Mouse (Mus musculus): ENCODE data around the gene Rhof. TPM values are rescaled to one million over a fixed set of nuclear protein-coding genes. Genes with fewer than 3 reads are reported as not detected.

Gene Rhof
- total RNA-seq (2023), result 66.3 TPM

GRCm38 (mm10) chr5:123132308-123133071 lies at the start of gene Rhof:
TSS of gene Rhof (minus strand) at chr5:123132692.

GRCm38 (mm10) chr5:123169284-123169683 lies 36.8 kb upstream of the Rhof start, which contains the start of gene Psmd9:
TSS of gene Psmd9 (plus strand) at chr5:123169413.

GRCm38 (mm10) chr5:123142161-123143157 lies 10.0 kb upstream of the Rhof start, which contains the start of gene Setd1b:
TSS of gene Setd1b (plus strand) at chr5:123142193.

GRCm38 (mm10) chr5:123068115-123068514 lies 64.4 kb downstream of the Rhof start, which contains the start of gene Tmem120b:
TSS of gene Tmem120b (plus strand) at chr5:123068415.

Other genes starting within 250 kb of the Rhof start
- 46.9 TPM for gene Kdm2b, start 142.9 kb downstream of the Rhof start, total RNA-seq (2023)
- gene Orai1, start 117.6 kb downstream of the Rhof start, total RNA-seq (2023), result 57.3 TPM
- 0.52 TPM for gene Morn3, start 85.7 kb downstream of the Rhof start, total RNA-seq (2023)
- 9.0 TPM for gene Tmem120b, start 64.3 kb downstream of the Rhof start, total RNA-seq (2023)
- 86.2 TPM for gene Setd1b, start 9.5 kb upstream of the Rhof start, total RNA-seq (2023)
- 25.1 TPM for gene Psmd9, start 36.7 kb upstream of the Rhof start, total RNA-seq (2023)
- gene Hpd, start 50.0 kb upstream of the Rhof start, total RNA-seq (2023), result not detected
- 3.1 TPM for gene Wdr66, start 119.4 kb upstream of the Rhof start, total RNA-seq (2023)
- 21.9 TPM for gene Bcl7a, start 211.1 kb upstream of the Rhof start, total RNA-seq (2023)

Measured in CD8-positive naive resting alpha-beta T cell, adult 57 days (primary cell).